ENCODE assay signal across 17 mouse cellular contexts in the genomic region with DNA sequence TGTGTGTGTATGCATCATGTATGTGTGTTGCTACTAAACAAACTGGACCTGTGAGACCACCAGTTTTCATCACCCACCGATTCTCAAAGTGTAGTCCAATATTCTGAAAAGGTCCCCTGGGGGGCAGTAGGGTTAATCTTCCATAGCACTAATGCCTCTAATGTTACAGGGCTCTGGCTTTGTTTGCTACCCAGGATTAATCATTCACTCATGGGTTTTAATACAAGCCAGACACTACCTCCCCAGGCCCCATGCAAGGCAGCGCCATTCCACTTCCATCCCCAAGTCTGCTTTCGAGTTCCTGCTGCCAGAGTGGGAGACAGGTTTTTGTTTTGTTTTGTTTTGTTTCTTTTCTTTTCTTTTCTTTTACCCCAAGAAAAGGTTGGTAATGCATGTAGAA.
DNase-seq lines count a peak whose midpoint lies in the region; ATAC-seq and TF ChIP-seq lines count a peak whose summit lies in the region.
"Had no signal": no experiment of that assay in that cellular context is flagged by ENCODE, and none has a peak within 500 bp of the region (broad histone marks: within the 10 kb centered on the region; RNA-seq: fewer than 3 reads in every experiment).

No protein-coding gene starts in this region.

- 56% methylated on average over 3 of the region's 3 CpGs for WGBS in liver, embryonic 12.5 days (ENCODE audit: insufficient replicate concordance)
- WGBS in liver, postnatal 0 days (ENCODE audit: insufficient replicate concordance): 58% methylated on average over 3 of the region's 3 CpGs

- H3K27me3 ChIP-seq in liver, embryonic 12.5 days (replicated peaks): no peaks in the 10 kb centered on the region
- H3K27me3 ChIP-seq in liver, postnatal 0 days (ENCODE audit: insufficient read depth, low read length): no peaks in the 10 kb centered on the region
- H3K27me3 ChIP-seq: embryonic facial prominence, embryonic 12.5 days; limb, embryonic 13.5 days; midbrain, embryonic 13.5 days; stomach, embryonic 15.5 days had no signal

- peak; percentile 4 for DNase-seq in liver
- DNase-seq in forelimb bud, embryonic 11.5 days (ENCODE audit: low read depth, low spot score): peak; percentile 40
- DNase-seq in kidney, postnatal 10 days: peak; percentile 40
- no peak for DNase-seq in liver, postnatal 0 days
- DNase-seq in urinary bladder, adult 18-20 months (ENCODE audit: low spot score in 2 of 2): no peak
- DNase-seq in c-Kit-positive CD71-positive TER-119-positive erythroid progenitor cells, embryonic 14.5 days (ENCODE audit: low spot score): no peak
- DNase-seq: cerebellum, adult 8-10 months; lung, postnatal 14 days; thymus, postnatal 25 days had no signal

- 0 out of 2 replicates have a peak, but pooled peaks have one; percentile 11 for TF ChIP-seq CTCF in liver, postnatal 0 days (IDR thresholded peaks at IDR 0.05; ENCODE audit: low read depth)

- no peak overlapping the region for H3K27ac ChIP-seq in liver, embryonic 12.5 days
- no peak overlapping the region for H3K27ac ChIP-seq in liver, postnatal 0 days (ENCODE audit: low read depth)
- H3K27ac ChIP-seq: limb, embryonic 13.5 days; midbrain, embryonic 13.5 days; stomach, embryonic 15.5 days had no signal

- no peaks in the 10 kb centered on the region for H3K36me3 ChIP-seq in liver, embryonic 12.5 days
- H3K36me3 ChIP-seq in liver, postnatal 0 days (replicated peaks; ENCODE audit: insufficient read depth, low read length): no peaks in the 10 kb centered on the region
- H3K36me3 ChIP-seq: embryonic facial prominence, embryonic 12.5 days; limb, embryonic 13.5 days; midbrain, embryonic 13.5 days; stomach, embryonic 15.5 days had no signal

- no peak for TF ChIP-seq EP300 in liver, postnatal 0 days (IDR thresholded peaks at IDR 0.05; ENCODE audit: low read depth)

- no peak for ATAC-seq in liver, embryonic 12.5 days
- no peak for ATAC-seq in liver, postnatal 0 days
- no peak for ATAC-seq in erythroid progenitor cell, adult 5-6 weeks (replicated peaks; ENCODE audit: low FRiP score, poor library complexity, severe bottlenecking)
- ATAC-seq: forebrain, embryonic 14.5 days; midbrain, embryonic 13.5 days had no signal

- H3K4me1 ChIP-seq in liver, embryonic 12.5 days: no peaks in the 10 kb centered on the region
- no peaks in the 10 kb centered on the region for H3K4me1 ChIP-seq in liver, postnatal 0 days (ENCODE audit: insufficient read depth)
- H3K4me1 ChIP-seq: midbrain, embryonic 13.5 days; stomach, embryonic 15.5 days had no signal

- no peak overlapping the region for H3K9ac ChIP-seq in liver, embryonic 12.5 days
- H3K9ac ChIP-seq in liver, postnatal 0 days (replicated peaks): no peak overlapping the region
- H3K9ac ChIP-seq: embryonic facial prominence, embryonic 12.5 days; limb, embryonic 13.5 days; midbrain, embryonic 13.5 days; stomach, embryonic 15.5 days had no signal

- no peak overlapping the region for H3K4me3 ChIP-seq in liver, embryonic 12.5 days
- H3K4me3 ChIP-seq in liver, postnatal 0 days (ENCODE audit: low read depth, low read length): no peak overlapping the region
- H3K4me3 ChIP-seq: embryonic facial prominence, embryonic 12.5 days; limb, embryonic 13.5 days; midbrain, embryonic 13.5 days; stomach, embryonic 15.5 days had no signal

- H3K9me3 ChIP-seq in liver, embryonic 12.5 days (replicated peaks): no peaks in the 10 kb centered on the region
- H3K9me3 ChIP-seq in liver, postnatal 0 days (ENCODE audit: low read length): no peaks in the 10 kb centered on the region
- H3K9me3 ChIP-seq: embryonic facial prominence, embryonic 12.5 days; limb, embryonic 13.5 days; midbrain, embryonic 13.5 days; stomach, embryonic 15.5 days had no signal

- no peak overlapping the region for H3K4me2 ChIP-seq in liver, embryonic 12.5 days
- no peak overlapping the region for H3K4me2 ChIP-seq in liver, postnatal 0 days (ENCODE audit: low read depth, low read length)
- H3K4me2 ChIP-seq: heart, embryonic 11.5 days; midbrain, embryonic 13.5 days; stomach, embryonic 15.5 days had no signal

Comparison
In these comparisons a context has a peak if more than half of its experiments do, and no peak if none do; other contexts are left out.
1. DNase-seq: peak in liver (single experiment), forelimb bud, embryonic 11.5 days (single experiment) and kidney, postnatal 10 days (single experiment); none in liver, postnatal 0 days (single experiment), urinary bladder, adult 18-20 months (0 of 2) and c-Kit-positive CD71-positive TER-119-positive erythroid progenitor cells, embryonic 14.5 days (single experiment).